Mouse (Mus musculus) heart, embryonic 12.5 days (tissue): ENCODE measurements at regions not wholly inside any gene's neighbourhood (a gene's known extent, or its start where the extent isn't known, plus 50 kb on each side); places are given as distances from the start of the nearest gene placed in this dataset.

Source experiments
- ATAC-seq: fragments of 200-750 bp; cut with Nextera tagmentation; 2 replicates; pipeline ENCODE4 v1.8.0; 2017; ENCODE audit warnings: moderate TSS enrichment, moderate library complexity; ENCODE audit not compliant: insufficient number of reproducible peaks, low FRiP score
- H3K27ac ChIP-seq: fragments of 300-500 bp; sonication (generic); 2 replicates; pipeline ENCODE4 v1.5.1; 2016; ENCODE audit warnings: mild to moderate bottlenecking, moderate library complexity; ENCODE audit not compliant: poor library complexity, severe bottlenecking
- H3K27me3 ChIP-seq: fragments of 300-500 bp; sonication (generic); replicated peaks from 2 replicates; pipeline ENCODE4 v1.6.1; 2016; ENCODE audit warnings: mild to moderate bottlenecking, moderate library complexity
- H3K36me3 ChIP-seq: fragments of 300-500 bp; sonication (generic); 2 replicates; pipeline ENCODE4 v1.6.1; 2016; ENCODE audit warnings: mild to moderate bottlenecking, moderate library complexity
- H3K4me1 ChIP-seq: fragments of 300-500 bp; sonication (generic); replicated peaks from 2 replicates; pipeline ENCODE4 v1.6.1; 2016; ENCODE audit warnings: mild to moderate bottlenecking
- H3K4me2 ChIP-seq: fragments of 300-500 bp; sonication (generic); 2 replicates; pipeline ENCODE4 v1.6.1; 2016; ENCODE audit warnings: mild to moderate bottlenecking, moderate library complexity
- H3K4me3 ChIP-seq: fragments of 300-500 bp; sonication (generic); 2 replicates; pipeline ENCODE4 v1.5.1; 2016; ENCODE audit warnings: mild to moderate bottlenecking
- H3K9ac ChIP-seq: fragments of 300-500 bp; sonication (generic); 2 replicates; pipeline ENCODE4 v1.6.1; 2016; ENCODE audit warnings: mild to moderate bottlenecking, moderate library complexity
- H3K9me3 ChIP-seq: fragments of 300-500 bp; sonication (generic); replicated peaks from 2 replicates; pipeline ENCODE4 v1.6.1; 2016; ENCODE audit warnings: mild to moderate bottlenecking, moderate library complexity
- WGBS: fragments of 180-500 bp; shearing (Covaris S2); methylation state at CpG from one replicate; pipeline ENCODE4 v1.1.7; 2016; 5-methylcytosine and 5-hydroxymethylcytosine counted together

DNA sequence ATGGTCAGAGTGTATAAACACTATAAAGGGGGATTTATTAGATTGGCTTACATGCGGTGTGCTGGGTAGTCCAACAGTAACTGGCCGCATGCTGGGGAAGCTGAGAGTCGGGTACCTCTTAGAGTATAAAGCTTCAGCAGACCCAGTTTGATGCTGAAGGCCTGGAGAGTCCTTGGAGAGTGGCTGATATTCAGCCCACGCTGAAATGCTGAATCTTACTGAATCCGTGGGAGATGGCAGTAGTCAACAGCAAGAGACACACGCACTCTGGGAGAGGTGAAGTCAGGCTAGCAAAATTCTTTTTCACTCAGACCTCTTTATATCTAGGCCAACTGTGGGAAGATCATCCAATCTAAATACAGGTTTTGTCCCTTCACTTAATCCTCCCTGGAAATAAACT lies 214.1 kb upstream of the Tsc22d2 start:
- ATAC-seq, result no peak
- Histone ChIP-seq H3K4me3 (no peak overlapping the region), H3K27me3 (no peaks in the 10 kb centered on the region), H3K9me3 (0 out of 2 replicates have a peak, but pooled peaks cover 3% of the 10 kb centered on the region), H3K4me2 (no peak overlapping the region), H3K27ac (no peak overlapping the region), H3K9ac (no peak overlapping the region), H3K36me3 (no peaks in the 10 kb centered on the region), H3K4me1 (no peaks in the 10 kb centered on the region)
- 84% methylated on average over 6 of the region's 6 CpGs for WGBS

- Histone ChIP-seq H3K27me3 (no peaks in the 10 kb centered on the region), H3K9me3 (0 out of 2 replicates have a peak, but pooled peaks cover 3% of the 10 kb centered on the region), H3K27ac (no peak overlapping the region), H3K4me1 (peaks cover 5% of the 10 kb centered on the region; the same call in 1 of the 2 replicates), H3K36me3 (no peaks in the 10 kb centered on the region), H3K4me2 (no peak overlapping the region), H3K9ac (no peak overlapping the region), H3K4me3 (no peak overlapping the region)
- no peak for ATAC-seq
- WGBS, result 49% methylated on average over 5 of the region's 5 CpGs
These were observed 211.7 kb upstream of the Tsc22d2 start for GRCm38 (mm10) chr3:58202816-58203215.

- H3K9me3 ChIP-seq, result peaks cover 3% of the 10 kb centered on the region; the same call in 1 of the 2 replicates
- ATAC-seq, result no peak
- no peaks in the 10 kb centered on the region for H3K36me3 ChIP-seq
- H3K9ac ChIP-seq, result no peak overlapping the region
- no peak overlapping the region for H3K27ac ChIP-seq
- H3K4me1 ChIP-seq, result peaks cover 5% of the 10 kb centered on the region; the same call in 1 of the 2 replicates
- H3K4me3 ChIP-seq, result no peak overlapping the region
- no peak overlapping the region for H3K4me2 ChIP-seq
- H3K27me3 ChIP-seq, result no peaks in the 10 kb centered on the region
- 81% methylated on average over 2 of the region's 2 CpGs for WGBS
These were observed 210.7 kb upstream of the Tsc22d2 start for GRCm38 (mm10) chr3:58203806-58204205.

- ATAC-seq, result no peak
- H3K27me3 ChIP-seq, result no peaks in the 10 kb centered on the region
- no peak overlapping the region for H3K27ac ChIP-seq
- H3K9me3 ChIP-seq, result no peaks in the 10 kb centered on the region; the same call in 1 of the 2 replicates
- no peak overlapping the region for H3K4me2 ChIP-seq
- no peaks in the 10 kb centered on the region for H3K36me3 ChIP-seq
- peaks cover 5% of the 10 kb centered on the region; the same call in 1 of the 2 replicates for H3K4me1 ChIP-seq
- no peak overlapping the region for H3K4me3 ChIP-seq
- no peak overlapping the region for H3K9ac ChIP-seq
- 79% methylated on average over 2 of the region's 2 CpGs for WGBS
These were observed 209.0 kb upstream of the Tsc22d2 start for GRCm38 (mm10) chr3:58205526-58205925.

DNA sequence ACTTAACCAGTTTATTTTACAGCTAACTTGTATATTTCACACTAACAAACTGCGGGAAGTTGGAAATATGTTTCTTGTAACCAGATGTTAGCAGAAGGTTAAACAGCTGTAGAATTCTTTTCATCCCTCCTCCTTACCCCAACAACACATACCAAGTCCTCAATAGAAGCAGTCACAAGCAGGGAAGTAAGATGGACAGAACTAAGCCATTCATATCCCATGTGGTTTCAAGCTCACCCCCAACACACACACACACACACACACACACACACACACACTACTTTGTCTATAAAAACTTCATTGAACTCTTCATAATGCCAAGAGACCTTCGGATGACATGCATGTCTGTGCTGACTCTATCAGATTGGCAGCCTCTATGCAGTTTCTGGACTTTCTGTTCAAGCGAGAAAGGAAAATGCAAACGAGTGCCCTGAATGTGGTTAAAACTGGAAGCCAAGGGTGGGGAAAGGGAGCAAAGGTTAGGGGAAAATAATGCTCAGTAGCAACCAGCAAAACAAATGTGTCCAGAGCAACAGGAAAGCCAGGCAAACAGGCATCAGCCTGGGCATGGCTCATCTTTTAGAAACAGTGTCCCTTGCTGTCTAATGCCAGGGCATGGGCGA lies 207.6 kb upstream of the Tsc22d2 start:
- H3K36me3 ChIP-seq, result no peaks in the 10 kb centered on the region
- no peak for ATAC-seq
- H3K27ac ChIP-seq, result no peak overlapping the region
- peaks cover 5% of the 10 kb centered on the region; the same call in 1 of the 2 replicates for H3K4me1 ChIP-seq
- no peaks in the 10 kb centered on the region for H3K27me3 ChIP-seq
- WGBS, result 55% methylated on average over 5 of the region's 5 CpGs
- no peaks in the 10 kb centered on the region; the same call in 1 of the 2 replicates for H3K9me3 ChIP-seq
- no peak overlapping the region for H3K4me3 ChIP-seq
- no peak overlapping the region for H3K4me2 ChIP-seq
- no peak overlapping the region for H3K9ac ChIP-seq

- Histone ChIP-seq H3K27me3 (no peaks in the 10 kb centered on the region), H3K9ac (no peak overlapping the region), H3K9me3 (no peaks in the 10 kb centered on the region; the same call in 1 of the 2 replicates), H3K27ac (no peak overlapping the region), H3K4me1 (peaks cover 5% of the 10 kb centered on the region; the same call in 1 of the 2 replicates), H3K36me3 (no peaks in the 10 kb centered on the region), H3K4me3 (no peak overlapping the region), H3K4me2 (no peak overlapping the region)
- WGBS, result 51% methylated on average over 3 of the region's 3 CpGs
- ATAC-seq, result no peak
These were observed 203.5 kb upstream of the Tsc22d2 start for GRCm38 (mm10) chr3:58211016-58211415.

GRCm38 (mm10) chr3:58224696-58225095 lies 189.8 kb upstream of the Tsc22d2 start:
- Histone ChIP-seq H3K4me3 (no peak overlapping the region), H3K27ac (no peak overlapping the region), H3K27me3 (no peaks in the 10 kb centered on the region), H3K4me1 (peaks cover 8% of the 10 kb centered on the region; the same call in 1 of the 2 replicates), H3K36me3 (no peaks in the 10 kb centered on the region), H3K9ac (no peak overlapping the region), H3K4me2 (no peak overlapping the region), H3K9me3 (no peaks in the 10 kb centered on the region)
- no peak for ATAC-seq
- 73% methylated on average over 2 of the region's 2 CpGs for WGBS

GRCm38 (mm10) chr3:58226447-58227321 lies 187.8 kb upstream of the Tsc22d2 start:
- ATAC-seq, result no peak
- Histone ChIP-seq H3K9me3 (no peaks in the 10 kb centered on the region), H3K4me2 (no peak overlapping the region)

DNA sequence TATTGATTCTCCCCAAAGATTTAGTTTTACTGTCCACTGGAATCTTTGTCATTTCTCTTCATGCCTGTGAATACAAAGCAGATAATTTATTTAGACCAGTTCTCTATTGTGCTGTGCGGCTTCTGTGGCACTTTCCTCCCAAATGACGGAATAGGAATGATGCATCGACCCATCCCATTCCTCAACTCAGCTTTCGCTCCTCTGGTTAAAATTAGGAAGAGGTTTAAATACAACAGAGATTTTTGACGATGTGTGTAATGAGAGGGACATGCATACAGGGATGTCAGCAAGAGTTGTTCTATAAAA lies 187.2 kb upstream of the Tsc22d2 start:
- 82% methylated on average over 5 of the region's 5 CpGs for WGBS
- no peak overlapping the region for H3K27ac ChIP-seq
- H3K4me2 ChIP-seq, result no peak overlapping the region
- H3K4me3 ChIP-seq, result no peak overlapping the region
- H3K36me3 ChIP-seq, result no peaks in the 10 kb centered on the region
- no peaks in the 10 kb centered on the region for H3K9me3 ChIP-seq
- no peak for ATAC-seq
- H3K4me1 ChIP-seq, result peaks cover 8% of the 10 kb centered on the region; the same call in 1 of the 2 replicates
- no peak overlapping the region for H3K9ac ChIP-seq
- H3K27me3 ChIP-seq, result no peaks in the 10 kb centered on the region

More at GRCm38 (mm10) chr3:58226447-58227321, 187.8 kb upstream of the Tsc22d2 start:
- Histone ChIP-seq H3K36me3 (no peaks in the 10 kb centered on the region), H3K9ac (no peak overlapping the region), H3K27ac (no peak overlapping the region), H3K4me3 (no peak overlapping the region), H3K4me1 (peaks cover 8% of the 10 kb centered on the region; the same call in 1 of the 2 replicates), H3K27me3 (no peaks in the 10 kb centered on the region)
- 82% methylated on average over 7 of the region's 7 CpGs for WGBS

GRCm38 (mm10) chr3:58228189-58228588 lies 186.3 kb upstream of the Tsc22d2 start:
- ATAC-seq, result peak; percentile 51; the same call in 1 of the 2 replicates
- Histone ChIP-seq H3K4me2 (no peak overlapping the region), H3K4me1 (peaks cover 8% of the 10 kb centered on the region; the same call in 1 of the 2 replicates), H3K27me3 (no peaks in the 10 kb centered on the region), H3K9ac (no peak overlapping the region), H3K36me3 (no peaks in the 10 kb centered on the region), H3K9me3 (no peaks in the 10 kb centered on the region), H3K4me3 (no peak overlapping the region), H3K27ac (no peak overlapping the region)
- WGBS, result 40% methylated on average over 3 of the region's 3 CpGs

GRCm38 (mm10) chr3:58231746-58232145 lies 182.8 kb upstream of the Tsc22d2 start:
- Histone ChIP-seq H3K4me3 (no peak overlapping the region), H3K27ac (no peak overlapping the region), H3K36me3 (no peaks in the 10 kb centered on the region), H3K27me3 (no peaks in the 10 kb centered on the region), H3K4me2 (no peak overlapping the region), H3K4me1 (peaks cover 8% of the 10 kb centered on the region; the same call in 1 of the 2 replicates), H3K9ac (no peak overlapping the region), H3K9me3 (no peaks in the 10 kb centered on the region)
- WGBS, result 71% methylated on average over 2 of the region's 2 CpGs
- ATAC-seq, result no peak
